Comparison of ENCODE assay signal across 24 mouse cellular contexts in the genomic region with DNA sequence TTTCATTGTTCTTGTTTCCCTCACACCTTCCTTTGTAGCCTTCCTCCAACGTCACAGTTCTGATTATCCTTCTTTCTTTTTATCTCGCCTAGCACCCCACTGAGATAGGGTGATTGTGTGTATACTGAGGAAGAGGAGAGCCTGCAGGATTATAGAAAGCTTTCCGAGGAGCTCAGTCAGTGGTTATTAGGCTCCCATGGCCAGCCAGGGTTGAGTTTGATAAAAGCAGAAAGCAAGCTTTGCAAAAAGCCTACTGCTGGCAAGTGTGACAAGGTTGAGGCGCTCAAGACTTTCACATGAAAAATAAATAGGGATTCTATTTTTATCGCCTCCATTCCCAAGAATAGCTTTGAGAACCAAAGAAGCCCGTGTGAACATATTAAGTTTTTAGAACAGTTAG.
DNase-seq lines count a peak whose midpoint lies in the region; ATAC-seq lines count a peak whose summit lies in the region.
"Had no signal": no experiment of that assay in that cellular context is flagged by ENCODE, and none has a peak within 500 bp of the region (broad histone marks: within the 10 kb centered on the region; RNA-seq: fewer than 3 reads in every experiment).

No protein-coding gene starts in this region.

- H3K36me3 ChIP-seq in forebrain, embryonic 13.5 days (ENCODE audit: poor library complexity, severe bottlenecking): no peaks in the 10 kb centered on the region
- no peaks in the 10 kb centered on the region for H3K36me3 ChIP-seq in forebrain, embryonic 11.5 days (ENCODE audit: control insufficient read depth, insufficient read depth, low read length)
- H3K36me3 ChIP-seq in heart, embryonic 14.5 days (ENCODE audit: control insufficient read depth, insufficient read depth, low read length): no peaks in the 10 kb centered on the region
- no peaks in the 10 kb centered on the region for H3K36me3 ChIP-seq in midbrain, embryonic 14.5 days (ENCODE audit: control insufficient read depth, insufficient read depth, low read length)
- H3K36me3 ChIP-seq: G1E; limb, embryonic 13.5 days; lung, embryonic 15.5 days; stomach, embryonic 15.5 days had no signal

- H3K4me2 ChIP-seq in forebrain, embryonic 13.5 days: no peak overlapping the region
- no peak overlapping the region for H3K4me2 ChIP-seq in forebrain, embryonic 11.5 days (ENCODE audit: low read depth, low read length, severe bottlenecking)
- H3K4me2 ChIP-seq in heart, embryonic 14.5 days (ENCODE audit: low read length): 0 out of 2 replicates have a peak overlapping the region, but pooled peaks have one; percentile 6
- peak overlapping the region; percentile 3; the same call in 1 of the 2 replicates for H3K4me2 ChIP-seq in midbrain, embryonic 14.5 days (ENCODE audit: low read length)
- H3K4me2 ChIP-seq: limb, embryonic 13.5 days; liver, embryonic 11.5 days; lung, embryonic 15.5 days; stomach, embryonic 15.5 days had no signal

- 23% methylated on average over 6 of the region's 6 CpGs for WGBS in forebrain, embryonic 13.5 days
- 28% methylated on average over 6 of the region's 6 CpGs for WGBS in forebrain, embryonic 11.5 days
- 19% methylated on average over 6 of the region's 6 CpGs for WGBS in heart, embryonic 14.5 days
- WGBS in midbrain, embryonic 14.5 days: 25% methylated on average over 6 of the region's 6 CpGs

- H3K4me3 ChIP-seq in forebrain, embryonic 13.5 days: no peak overlapping the region
- no peak overlapping the region for H3K4me3 ChIP-seq in forebrain, embryonic 11.5 days (ENCODE audit: low read depth, low read length)
- no peak overlapping the region for H3K4me3 ChIP-seq in heart, embryonic 14.5 days (ENCODE audit: control insufficient read depth in 1 of 2, insufficient read depth in 1 of 2, low read depth in 1 of 2, low read length in 2 of 2)
- no peak overlapping the region for H3K4me3 ChIP-seq in midbrain, embryonic 14.5 days (replicated peaks; ENCODE audit: low read depth, low read length)
- H3K4me3 ChIP-seq: erythroblast, embryonic 14.5 days; limb, embryonic 13.5 days; lung, embryonic 15.5 days; stomach, embryonic 15.5 days had no signal

- H3K9ac ChIP-seq in forebrain, embryonic 13.5 days: no peak overlapping the region
- H3K9ac ChIP-seq in forebrain, embryonic 11.5 days (ENCODE audit: low read length): no peak overlapping the region
- H3K9ac ChIP-seq in heart, embryonic 14.5 days (ENCODE audit: low read length): no peak overlapping the region
- no peak overlapping the region for H3K9ac ChIP-seq in midbrain, embryonic 14.5 days (replicated peaks; ENCODE audit: low read length)
- H3K9ac ChIP-seq: limb, embryonic 13.5 days; lung, embryonic 15.5 days; stomach, embryonic 15.5 days had no signal

- H3K9me3 ChIP-seq in forebrain, embryonic 13.5 days (replicated peaks): no peaks in the 10 kb centered on the region
- H3K9me3 ChIP-seq in forebrain, embryonic 11.5 days (ENCODE audit: control insufficient read depth, low read length): no peaks in the 10 kb centered on the region
- no peaks in the 10 kb centered on the region for H3K9me3 ChIP-seq in heart, embryonic 14.5 days (ENCODE audit: control insufficient read depth, low read length)
- no peaks in the 10 kb centered on the region for H3K9me3 ChIP-seq in midbrain, embryonic 14.5 days (ENCODE audit: control insufficient read depth, low read length)
- H3K9me3 ChIP-seq: G1E; limb, embryonic 13.5 days; lung, embryonic 15.5 days; stomach, embryonic 15.5 days had no signal

- H3K27me3 ChIP-seq in forebrain, embryonic 13.5 days: no peaks in the 10 kb centered on the region
- no peaks in the 10 kb centered on the region for H3K27me3 ChIP-seq in forebrain, embryonic 11.5 days (ENCODE audit: control insufficient read depth, insufficient read depth, low read length)
- H3K27me3 ChIP-seq in heart, embryonic 14.5 days (ENCODE audit: control insufficient read depth, insufficient read depth, low read length): no peaks in the 10 kb centered on the region
- H3K27me3 ChIP-seq in midbrain, embryonic 14.5 days (ENCODE audit: control insufficient read depth, insufficient read depth, low read length): no peaks in the 10 kb centered on the region
- H3K27me3 ChIP-seq: limb, embryonic 13.5 days; lung, embryonic 15.5 days; stomach, embryonic 15.5 days had no signal

- DNase-seq in forebrain, embryonic 11.5 days (ENCODE audit: low spot score): no peak
- no peak for DNase-seq in heart, postnatal 4 days
- peak; percentile 23 for DNase-seq in brain, adult 2 months (ENCODE audit: low read depth, low spot score)
- peak; percentile 37 for DNase-seq in midbrain, embryonic 14.5 days
- no peak for DNase-seq in cerebellum, adult 18-20 months
- no peak for DNase-seq in gastrocnemius, adult 18-20 months (ENCODE audit: low spot score)
- DNase-seq: adrenal gland, adult 8-10 months; cerebellum, adult 11 months; cerebellum, adult 9-11 months; kidney, adult 8-10 months; kidney, postnatal 4 days; lung, postnatal 36 days; right cerebral cortex, postnatal 25 days had no signal

- H3K27ac ChIP-seq in forebrain, embryonic 13.5 days: no peak overlapping the region
- H3K27ac ChIP-seq in forebrain, embryonic 11.5 days (ENCODE audit: low read depth, low read length): no peak overlapping the region
- H3K27ac ChIP-seq in heart, embryonic 14.5 days (replicated peaks in 1 of 2; ENCODE audit: control insufficient read depth in 1 of 2, insufficient read depth in 1 of 2, low read depth in 2 of 2, low read length in 2 of 2): 0 out of 4 replicates have a peak overlapping the region, but pooled peaks of 1 of the 2 experiments have one; percentile 1
- peak overlapping the region; percentile 58 for H3K27ac ChIP-seq in midbrain, embryonic 14.5 days (replicated peaks; ENCODE audit: low read depth, low read length)
- H3K27ac ChIP-seq: kidney, postnatal 0 days; limb, embryonic 13.5 days; lung, embryonic 15.5 days; stomach, embryonic 15.5 days had no signal

- peak; percentile 53; the same call in 1 of the 2 replicates for ATAC-seq in forebrain, embryonic 13.5 days
- ATAC-seq in forebrain, embryonic 11.5 days (replicated peaks; ENCODE audit: low FRiP score): no peak
- no peak for ATAC-seq in heart, embryonic 14.5 days (ENCODE audit: insufficient number of reproducible peaks, insufficient read depth, low FRiP score, low read depth)
- no peak for ATAC-seq in midbrain, embryonic 14.5 days (ENCODE audit: low FRiP score, low TSS enrichment)
- ATAC-seq: forebrain, embryonic 16.5 days; intestine, embryonic 16.5 days had no signal

- H3K4me1 ChIP-seq in forebrain, embryonic 13.5 days: no peaks in the 10 kb centered on the region
- no peaks in the 10 kb centered on the region; the same call in 1 of the 2 replicates for H3K4me1 ChIP-seq in forebrain, embryonic 11.5 days (replicated peaks; ENCODE audit: control insufficient read depth, insufficient read depth, low read length)
- 0 out of 4 replicates have a peak, but pooled peaks cover 0 to 3% of the 10 kb centered on the region in 2 experiments for H3K4me1 ChIP-seq in heart, embryonic 14.5 days (ENCODE audit: control insufficient read depth in 2 of 2, insufficient read depth in 2 of 2, low read length in 2 of 2)
- peaks cover 4% of the 10 kb centered on the region; the same call in 1 of the 2 replicates for H3K4me1 ChIP-seq in midbrain, embryonic 14.5 days (ENCODE audit: control insufficient read depth, insufficient read depth, low read length)
- H3K4me1 ChIP-seq: limb, embryonic 13.5 days; lung, embryonic 15.5 days; stomach, embryonic 15.5 days had no signal

Comparison
In these comparisons a context has a peak if more than half of its experiments do, and no peak if none do; other contexts are left out.
1. H3K4me2 ChIP-seq: peak in heart, embryonic 14.5 days (single experiment) and midbrain, embryonic 14.5 days (single experiment); none in forebrain, embryonic 13.5 days (single experiment) and forebrain, embryonic 11.5 days (single experiment).
2. DNase-seq: peak in brain, adult 2 months (single experiment) and midbrain, embryonic 14.5 days (single experiment); none in forebrain, embryonic 11.5 days (single experiment), heart, postnatal 4 days (single experiment), cerebellum, adult 18-20 months (0 of 2) and gastrocnemius, adult 18-20 months (single experiment).